Mouse (Mus musculus) E14TG2a.4 (cell line): ENCODE measurements at regions not wholly inside any gene's neighbourhood (a gene's known extent, or its start where the extent isn't known, plus 50 kb on each side); places are given as distances from the start of the nearest gene placed in this dataset.

Source experiments
- H3K27me3 ChIP-seq: 2 replicates; pipeline ENCODE4 v1.6.1; 2014; ENCODE audit warnings: low read length, control low read depth; ENCODE audit not compliant: insufficient read depth
- H3K36me3 ChIP-seq: 2 replicates; pipeline ENCODE4 v1.6.1; 2014; ENCODE audit warnings: low read length, control low read depth; ENCODE audit not compliant: insufficient read depth
- H3K4me1 ChIP-seq: replicated peaks from 2 replicates; pipeline ENCODE4 v1.6.1; 2014; ENCODE audit warnings: low read depth, low read length, control low read depth
- H3K4me3 ChIP-seq: replicated peaks from 2 replicates; pipeline ENCODE4 v1.5.1; 2014; ENCODE audit warnings: mild to moderate bottlenecking, low read length
- H3K9me3 ChIP-seq: 2 replicates; pipeline ENCODE4 v1.6.1; 2014; ENCODE audit warnings: low read length, control low read depth
- CTCF ChIP-seq: conservative IDR thresholded peaks from 2 replicates; pipeline ENCODE4 v1.5.1; 2014; ENCODE audit warnings: low read length
- NANOG ChIP-seq: IDR thresholded peaks from 2 replicates; pipeline ENCODE4 v1.6.1; 2014; ENCODE audit warnings: borderline replicate concordance, low read length, mixed read lengths
- POU5F1 ChIP-seq: IDR thresholded peaks from 2 replicates; pipeline ENCODE4 v1.6.1; 2014; ENCODE audit warnings: low read length, borderline replicate concordance

GRCm38 (mm10) chr10:98857395-98857794, 56.8 kb upstream of the Atp2b1 start:
- Histone ChIP-seq H3K4me3 (no peak overlapping the region), H3K27me3 (no peaks in the 10 kb centered on the region), H3K4me1 (peaks cover 4% of the 10 kb centered on the region; the same call in 1 of the 2 replicates), H3K9me3 (no peaks in the 10 kb centered on the region), H3K36me3 (no peaks in the 10 kb centered on the region)
- TF ChIP-seq NANOG (no peak), CTCF (no peak), POU5F1 (no peak)

GRCm38 (mm10) chr10:98861521-98861920, 52.7 kb upstream of the Atp2b1 start:
- TF ChIP-seq NANOG = no peak
- no peak for TF ChIP-seq CTCF
- no peak for TF ChIP-seq POU5F1
- no peak overlapping the region for H3K4me3 ChIP-seq
- peaks cover 4% of the 10 kb centered on the region; the same call in 1 of the 2 replicates for H3K4me1 ChIP-seq
- no peaks in the 10 kb centered on the region for H3K9me3 ChIP-seq
- H3K36me3 ChIP-seq = no peaks in the 10 kb centered on the region
- H3K27me3 ChIP-seq = no peaks in the 10 kb centered on the region

GRCm38 (mm10) chr10:98862712-98863111, 51.5 kb upstream of the Atp2b1 start:
- TF ChIP-seq NANOG = no peak
- no peak for TF ChIP-seq CTCF
- no peak for TF ChIP-seq POU5F1
- H3K27me3 ChIP-seq = no peaks in the 10 kb centered on the region
- no peaks in the 10 kb centered on the region for H3K9me3 ChIP-seq
- no peaks in the 10 kb centered on the region for H3K36me3 ChIP-seq
- no peak overlapping the region for H3K4me3 ChIP-seq
- H3K4me1 ChIP-seq = no peaks in the 10 kb centered on the region

GRCm38 (mm10) chr10:98864384-98864783, 49.8 kb upstream of the Atp2b1 start:
- H3K4me1 ChIP-seq = no peaks in the 10 kb centered on the region
- TF ChIP-seq NANOG = no peak
- no peak for TF ChIP-seq CTCF
- TF ChIP-seq POU5F1 = no peak
- no peak overlapping the region for H3K4me3 ChIP-seq
- H3K27me3 ChIP-seq = no peaks in the 10 kb centered on the region
- no peaks in the 10 kb centered on the region for H3K9me3 ChIP-seq
- no peaks in the 10 kb centered on the region for H3K36me3 ChIP-seq
